Mouse (Mus musculus) midbrain, postnatal 0 days (tissue): Measurements from ENCODE around the gene Tmem19. TPM values are rescaled to one million over a fixed set of nuclear protein-coding genes. Genes with fewer than 3 reads are reported as not detected.

ENCODE experiments used
- ATAC-seq: fragments of 200-750 bp; cut with Nextera tagmentation; 2 replicates; pipeline ENCODE4 v1.8.0; 2017; ENCODE audit warnings: moderate number of reproducible peaks, mild to moderate bottlenecking, moderate TSS enrichment, moderate library complexity; ENCODE audit not compliant: low FRiP score
- DNase-seq: peaks from one replicate; pipeline ENCODE4 v3.0.0-alpha.2; 2015; ENCODE audit warnings: low spot score
- H3K27ac ChIP-seq: fragments of 300-500 bp; sonication (generic); 2 replicates; pipeline ENCODE4 v1.5.1; 2014; ENCODE audit warnings: low read depth, mild to moderate bottlenecking, low read length, mixed read lengths
- H3K27me3 ChIP-seq: fragments of 300-500 bp; sonication (generic); 2 replicates; pipeline ENCODE4 v1.6.1; 2014; ENCODE audit warnings: low read length, control low read depth, mixed read lengths; ENCODE audit not compliant: insufficient read depth
- H3K36me3 ChIP-seq: fragments of 300-500 bp; sonication (generic); 2 replicates; pipeline ENCODE4 v1.6.1; 2014; ENCODE audit warnings: low read length, control low read depth, mixed read lengths; ENCODE audit not compliant: insufficient read depth
- H3K4me1 ChIP-seq: fragments of 300-500 bp; sonication (generic); 2 replicates; pipeline ENCODE4 v1.6.1; 2014; ENCODE audit warnings: mild to moderate bottlenecking, control low read depth, antibody characterized with exemption, low read length, mixed read lengths; ENCODE audit not compliant: insufficient read depth
- H3K4me2 ChIP-seq: fragments of 300-500 bp; sonication (generic); 2 replicates; pipeline ENCODE4 v1.6.1; 2014; ENCODE audit warnings: low read depth, mild to moderate bottlenecking, low read length, mixed read lengths; ENCODE audit not compliant: poor library complexity, severe bottlenecking
- H3K4me3 ChIP-seq: fragments of 300-500 bp; sonication (generic); 2 replicates; pipeline ENCODE4 v1.5.1; 2014; ENCODE audit warnings: low read depth, mild to moderate bottlenecking, low read length, moderate library complexity
- H3K9ac ChIP-seq: fragments of 300-500 bp; sonication (generic); replicated peaks from 2 replicates; pipeline ENCODE4 v1.6.1; 2014; ENCODE audit warnings: mild to moderate bottlenecking, low read length, moderate library complexity, mixed read lengths; ENCODE audit not compliant: poor library complexity, severe bottlenecking
- H3K9me3 ChIP-seq: fragments of 300-500 bp; sonication (generic); 2 replicates; pipeline ENCODE4 v1.6.1; 2016; ENCODE audit warnings: low read length, control low read depth
- CTCF ChIP-seq: IDR thresholded peaks from 2 replicates; pipeline ENCODE4 v1.5.1; 2016; ENCODE audit warnings: antibody characterized with exemption, mild to moderate bottlenecking
- WGBS: fragments of 180-500 bp; shearing (Covaris S2); extraction: QIAGEN DNeasy Blood & Tissue Kit; methylation state at CpG from one replicate; pipeline ENCODE4 v1.1.7; 2014; 5-methylcytosine and 5-hydroxymethylcytosine counted together
- polyA plus RNA-seq: library from polyadenylated mRNA; unstranded; fragments of >200 nt; fragmentation: Nextera tagmentation; extraction: Ambion mirVana; gene quantifications from 2 replicates; pipeline ENCODE4 v1.2.1, GENCODE M21; 2015
- total RNA-seq: library from RNA; depleted of rRNA; stranded (reverse); fragments of >200 nt; gene quantifications from 2 replicates; pipeline ENCODE4 v1.2.3, GENCODE M21; 2014

The Tmem19 gene
- total and polyA plus RNA-seq, 2 experiments from 2014 or later = 22.1 to 36.6 TPM

GRCm38 (mm10) chr10:115315473-115316171 is 46.7 kb downstream of the Tmem19 start, which contains the start of gene Rab21:
Gene Rab21, minus strand, starts transcription at chr10:115315594.
- Histone ChIP-seq H3K4me3 (peak within 1 kb of the TSS; percentile 71), H3K27ac (peak within 1 kb of the TSS; percentile 98), H3K9me3 (no peaks in the 10 kb centered on the region), H3K4me1 (peaks cover 15% of the 10 kb centered on the region; the same call in 1 of the 2 replicates), H3K27me3 (no peaks in the 10 kb centered on the region), H3K4me2 (peak within 1 kb of the TSS; percentile 53), H3K36me3 (no peaks in the 10 kb centered on the region), H3K9ac (peak within 1 kb of the TSS; percentile 98)
- ATAC-seq = peak; percentile 93
- TF ChIP-seq CTCF = no peak
- DNase-seq = peak; percentile 92
- under 1% methylated on average over 42 of the region's 48 CpGs for WGBS

DNA sequence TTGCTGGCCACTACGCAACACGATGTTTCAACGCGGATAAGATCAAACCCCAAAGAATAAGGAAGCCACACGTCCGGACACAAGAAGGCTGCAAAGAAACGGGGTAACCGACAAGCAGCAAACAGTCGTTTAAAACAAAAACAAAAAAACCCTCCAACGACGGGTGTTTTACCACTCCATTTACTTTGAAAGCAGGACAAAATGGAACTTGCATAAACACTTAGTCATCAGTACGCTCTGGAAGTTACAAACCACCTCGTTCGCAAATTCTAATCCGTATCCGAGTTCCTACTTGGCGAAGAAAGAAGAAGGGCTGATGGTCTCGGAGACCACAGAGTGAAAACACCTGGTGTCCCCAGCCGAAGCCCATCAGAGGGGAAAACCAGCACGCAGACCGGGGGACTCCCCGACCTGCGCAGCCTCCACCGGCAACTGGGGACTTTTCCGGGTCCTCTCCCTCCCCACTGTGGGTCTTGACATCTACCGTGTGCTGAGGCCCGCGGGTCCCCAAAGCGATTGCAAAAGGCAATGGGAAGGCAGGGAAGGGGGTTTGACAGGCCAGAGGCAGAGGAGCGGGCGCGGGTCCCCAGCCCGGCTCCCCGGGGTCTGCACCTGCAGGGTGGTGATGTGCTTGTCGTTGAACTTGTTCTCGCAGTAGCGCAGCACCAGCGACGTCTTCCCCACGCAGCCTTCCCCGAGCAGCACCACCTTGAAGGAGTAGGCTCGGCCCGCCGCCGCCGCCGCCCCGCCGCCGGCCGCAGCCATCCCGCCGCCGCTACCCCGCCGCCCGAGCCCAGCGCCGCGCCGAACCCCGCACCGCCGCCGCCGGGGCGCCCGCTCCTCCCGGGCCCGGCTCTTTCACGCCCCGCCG is 47.5 kb downstream of the Tmem19 start:
- H3K4me3 ChIP-seq = peak overlapping the region; percentile 71
- no peaks in the 10 kb centered on the region for H3K9me3 ChIP-seq
- H3K9ac ChIP-seq = peak overlapping the region; percentile 98
- H3K4me2 ChIP-seq = peak overlapping the region; percentile 53
- no peaks in the 10 kb centered on the region for H3K27me3 ChIP-seq
- H3K4me1 ChIP-seq = peaks cover 17% of the 10 kb centered on the region; the same call in 1 of the 2 replicates
- TF ChIP-seq CTCF = no peak
- H3K27ac ChIP-seq = peak overlapping the region; percentile 98
- H3K36me3 ChIP-seq = no peaks in the 10 kb centered on the region
- peak; percentile 21 for DNase-seq
- WGBS = under 1% methylated on average over 41 of the region's 73 CpGs
- ATAC-seq = peak; percentile 71

GRCm38 (mm10) chr10:115314287-115314581 is 48.1 kb downstream of the Tmem19 start:
- WGBS = 14% methylated on average over 6 of the region's 6 CpGs
- Histone ChIP-seq H3K9me3 (no peaks in the 10 kb centered on the region), H3K36me3 (no peaks in the 10 kb centered on the region), H3K9ac (peak overlapping the region; percentile 98), H3K4me1 (peaks cover 17% of the 10 kb centered on the region; the same call in 1 of the 2 replicates), H3K4me3 (peak overlapping the region; percentile 71), H3K4me2 (peak overlapping the region; percentile 53), H3K27ac (no peak overlapping the region), H3K27me3 (no peaks in the 10 kb centered on the region)
- no peak for DNase-seq
- no peak for ATAC-seq
- no peak for TF ChIP-seq CTCF

GRCm38 (mm10) chr10:115313641-115314286 is 48.5 kb downstream of the Tmem19 start:
- WGBS = 67% methylated on average over 14 of the region's 14 CpGs
- H3K27ac ChIP-seq = no peak overlapping the region
- DNase-seq (no peak), ATAC-seq (no peak)
- no peaks in the 10 kb centered on the region for H3K27me3 ChIP-seq
- H3K4me3 ChIP-seq = peak overlapping the region; percentile 71
- peak overlapping the region; percentile 53 for H3K4me2 ChIP-seq
- no peak for TF ChIP-seq CTCF
- no peaks in the 10 kb centered on the region for H3K36me3 ChIP-seq
- H3K9me3 ChIP-seq = no peaks in the 10 kb centered on the region
- peaks cover 17% of the 10 kb centered on the region; the same call in 1 of the 2 replicates for H3K4me1 ChIP-seq
- peak overlapping the region; percentile 98 for H3K9ac ChIP-seq

DNA sequence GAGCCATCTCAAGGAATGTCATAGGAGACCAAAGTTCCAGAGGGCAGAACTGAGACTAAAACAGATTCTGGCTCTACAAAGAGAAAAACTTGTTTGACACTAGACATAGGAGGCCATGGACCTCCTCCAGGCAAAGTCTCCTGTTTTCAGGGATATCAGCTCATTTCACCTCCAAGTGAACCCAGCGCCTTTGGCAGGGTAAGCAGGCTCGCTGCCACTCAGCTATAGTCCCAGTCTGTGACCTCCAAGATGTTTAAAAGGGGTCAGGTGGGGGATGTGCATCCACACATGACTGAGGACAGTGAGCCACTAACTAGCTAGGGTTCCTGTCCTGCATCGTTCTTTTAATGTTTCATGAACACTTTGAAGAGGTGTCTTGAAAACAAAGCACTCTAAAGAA is 49.6 kb downstream of the Tmem19 start:
- DNase-seq (no peak), ATAC-seq (no peak)
- TF ChIP-seq CTCF = no peak
- Histone ChIP-seq H3K9me3 (no peaks in the 10 kb centered on the region), H3K4me1 (peaks cover 17% of the 10 kb centered on the region; the same call in 1 of the 2 replicates), H3K4me3 (no peak overlapping the region), H3K27ac (no peak overlapping the region), H3K9ac (no peak overlapping the region), H3K27me3 (no peaks in the 10 kb centered on the region), H3K4me2 (no peak overlapping the region), H3K36me3 (no peaks in the 10 kb centered on the region)
- WGBS = 81% methylated on average over 3 of the region's 3 CpGs
